Mouse (Mus musculus): Measurements from ENCODE around the gene Gpx5. TPM values are rescaled to one million over a fixed set of nuclear protein-coding genes. Genes with fewer than 3 reads are reported as not detected.

Gene Gpx5
- polyA plus RNA-seq, 1 experiment from 2014 or later = not detected

GRCm38 (mm10) chr13:21321890-21322494 is 29.5 kb upstream of the Gpx5 start:
- Histone ChIP-seq H3K36me3 (ENCODE audit: insufficient read depth) (no peaks in the 10 kb centered on the region), H3K9me3 (ENCODE audit: low read depth, low read length) (no peaks in the 10 kb centered on the region), H3K4me1 (ENCODE audit: insufficient read depth) (0 out of 2 replicates have a peak, but pooled peaks cover 3% of the 10 kb centered on the region), H3K27me3 (ENCODE audit: insufficient read depth, low read length) (no peaks in the 10 kb centered on the region), H3K4me2 (peak overlapping the region; percentile 60), H3K4me3 (ENCODE audit: low read depth, low read length) (peak overlapping the region; percentile 31), H3K27ac (ENCODE audit: low read depth) (no peak overlapping the region), H3K9ac (peak overlapping the region; percentile 16; the same call in 1 of the 2 replicates)
- ATAC-seq (ENCODE audit: insufficient read depth) (0 out of 2 replicates have a peak, but pooled peaks have one; percentile 23), DNase-seq (peak; percentile 38)
- TF ChIP-seq CTCF (IDR thresholded peaks at IDR 0.05; ENCODE audit: low read depth) = no peak
- 3% methylated on average over 18 of the region's 18 CpGs for WGBS

- H3K4me1 ChIP-seq (ENCODE audit: insufficient read depth) = 0 out of 2 replicates have a peak, but pooled peaks cover 3% of the 10 kb centered on the region
- TF ChIP-seq CTCF (IDR thresholded peaks at IDR 0.05; ENCODE audit: low read depth) = no peak
- no peak overlapping the region for H3K4me2 ChIP-seq
- no peaks in the 10 kb centered on the region for H3K9me3 ChIP-seq (ENCODE audit: low read depth, low read length)
- no peak overlapping the region for H3K27ac ChIP-seq (ENCODE audit: low read depth)
- DNase-seq = no peak
- H3K9ac ChIP-seq = no peak overlapping the region
- ATAC-seq (ENCODE audit: insufficient read depth) = no peak
- 60% methylated on average over 3 of the region's 3 CpGs for WGBS
- no peaks in the 10 kb centered on the region for H3K27me3 ChIP-seq (ENCODE audit: insufficient read depth, low read length)
- no peak overlapping the region for H3K4me3 ChIP-seq (ENCODE audit: low read depth, low read length)
- no peaks in the 10 kb centered on the region for H3K36me3 ChIP-seq (ENCODE audit: insufficient read depth)
These were observed 27.7 kb upstream of the Gpx5 start for GRCm38 (mm10) chr13:21320262-21320661.

GRCm38 (mm10) chr13:21313903-21314302 is 21.4 kb upstream of the Gpx5 start:
- Histone ChIP-seq H3K27ac (ENCODE audit: low read depth) (no peak overlapping the region), H3K4me2 (no peak overlapping the region), H3K4me1 (ENCODE audit: insufficient read depth) (no peaks in the 10 kb centered on the region), H3K9me3 (ENCODE audit: low read depth, low read length) (no peaks in the 10 kb centered on the region), H3K27me3 (ENCODE audit: insufficient read depth, low read length) (no peaks in the 10 kb centered on the region), H3K4me3 (ENCODE audit: low read depth, low read length) (no peak overlapping the region), H3K36me3 (ENCODE audit: insufficient read depth) (no peaks in the 10 kb centered on the region), H3K9ac (no peak overlapping the region)
- no peak for DNase-seq
- no peak for TF ChIP-seq CTCF (IDR thresholded peaks at IDR 0.05; ENCODE audit: low read depth)
- ATAC-seq (ENCODE audit: insufficient read depth) = no peak
- WGBS = 60% methylated on average over 4 of the region's 4 CpGs

GRCm38 (mm10) chr13:21312854-21313253 is 20.3 kb upstream of the Gpx5 start:
- H3K36me3 ChIP-seq (ENCODE audit: insufficient read depth) = no peaks in the 10 kb centered on the region
- no peaks in the 10 kb centered on the region for H3K9me3 ChIP-seq (ENCODE audit: low read depth, low read length)
- no peaks in the 10 kb centered on the region for H3K4me1 ChIP-seq (ENCODE audit: insufficient read depth)
- H3K4me2 ChIP-seq = no peak overlapping the region
- H3K9ac ChIP-seq = no peak overlapping the region
- TF ChIP-seq CTCF (IDR thresholded peaks at IDR 0.05; ENCODE audit: low read depth) = no peak
- ATAC-seq (ENCODE audit: insufficient read depth) (no peak), DNase-seq (no peak)
- no peak overlapping the region for H3K27ac ChIP-seq (ENCODE audit: low read depth)
- WGBS = 27% methylated on average over 5 of the region's 5 CpGs
- H3K27me3 ChIP-seq (ENCODE audit: insufficient read depth, low read length) = no peaks in the 10 kb centered on the region
- no peak overlapping the region for H3K4me3 ChIP-seq (ENCODE audit: low read depth, low read length)

GRCm38 (mm10) chr13:21311926-21312325 is 19.4 kb upstream of the Gpx5 start, which contains the start of gene Gpx6:
Gene Gpx6 (plus strand): TSS chr13:21312125.
- no peak for TF ChIP-seq CTCF (IDR thresholded peaks at IDR 0.05; ENCODE audit: low read depth)
- no peak for DNase-seq
- Histone ChIP-seq H3K36me3 (ENCODE audit: insufficient read depth) (no peaks in the 10 kb centered on the region), H3K4me3 (ENCODE audit: low read depth, low read length) (no peak within 1 kb of the TSS), H3K4me1 (ENCODE audit: insufficient read depth) (no peaks in the 10 kb centered on the region), H3K9me3 (ENCODE audit: low read depth, low read length) (no peaks in the 10 kb centered on the region), H3K4me2 (no peak within 1 kb of the TSS), H3K9ac (no peak within 1 kb of the TSS), H3K27ac (ENCODE audit: low read depth) (no peak within 1 kb of the TSS), H3K27me3 (ENCODE audit: insufficient read depth, low read length) (no peaks in the 10 kb centered on the region)
- no peak for ATAC-seq (ENCODE audit: insufficient read depth)
- WGBS = 7% methylated on average over 3 of the region's 3 CpGs

GRCm38 (mm10) chr13:21309788-21310187 is 17.3 kb upstream of the Gpx5 start:
- Histone ChIP-seq H3K9ac (no peak overlapping the region), H3K9me3 (ENCODE audit: low read depth, low read length) (no peaks in the 10 kb centered on the region), H3K27me3 (ENCODE audit: insufficient read depth, low read length) (no peaks in the 10 kb centered on the region), H3K36me3 (ENCODE audit: insufficient read depth) (no peaks in the 10 kb centered on the region), H3K4me1 (ENCODE audit: insufficient read depth) (no peaks in the 10 kb centered on the region), H3K27ac (ENCODE audit: low read depth) (no peak overlapping the region), H3K4me2 (no peak overlapping the region), H3K4me3 (ENCODE audit: low read depth, low read length) (no peak overlapping the region)
- TF ChIP-seq CTCF (IDR thresholded peaks at IDR 0.05; ENCODE audit: low read depth) = no peak
- DNase-seq (no peak), ATAC-seq (ENCODE audit: insufficient read depth) (no peak)
- 51% methylated on average over 2 of the region's 2 CpGs for WGBS

- DNase-seq (no peak), ATAC-seq (ENCODE audit: insufficient read depth) (no peak)
- no peaks in the 10 kb centered on the region for H3K9me3 ChIP-seq (ENCODE audit: low read depth, low read length)
- H3K4me2 ChIP-seq = no peak overlapping the region
- no peak overlapping the region for H3K9ac ChIP-seq
- H3K4me3 ChIP-seq (ENCODE audit: low read depth, low read length) = no peak overlapping the region
- WGBS = 45% methylated on average over 3 of the region's 3 CpGs
- TF ChIP-seq CTCF (IDR thresholded peaks at IDR 0.05; ENCODE audit: low read depth) = no peak
- no peaks in the 10 kb centered on the region for H3K36me3 ChIP-seq (ENCODE audit: insufficient read depth)
- no peak overlapping the region for H3K27ac ChIP-seq (ENCODE audit: low read depth)
- H3K4me1 ChIP-seq (ENCODE audit: insufficient read depth) = no peaks in the 10 kb centered on the region
- H3K27me3 ChIP-seq (ENCODE audit: insufficient read depth, low read length) = no peaks in the 10 kb centered on the region
These were observed 12.0 kb upstream of the Gpx5 start for GRCm38 (mm10) chr13:21304483-21305066.

Data from lung, embryonic 14.5 days (tissue).